Mouse (Mus musculus) heart, postnatal 0 days (tissue): ENCODE results near the gene Cbl. TPM values are rescaled to one million over a fixed set of nuclear protein-coding genes. Genes with fewer than 3 reads are reported as not detected.

Source experiments
- ATAC-seq: fragments of 200-750 bp; cut with Nextera tagmentation; 2 replicates; pipeline ENCODE4 v1.8.0; 2017; ENCODE audit warnings: low read depth, moderate number of reproducible peaks, moderate library complexity; ENCODE audit not compliant: insufficient read depth
- DNase-seq: peaks from one replicate; pipeline ENCODE4 v3.0.0-alpha.2; 2016; ENCODE audit warnings: low spot score
- H3K27ac ChIP-seq: fragments of 300-500 bp; sonication (generic); 2 replicates; pipeline ENCODE4 v1.5.1; 2014; ENCODE audit warnings: low read depth, mild to moderate bottlenecking
- H3K27me3 ChIP-seq: fragments of 300-500 bp; sonication (generic); 2 replicates; pipeline ENCODE4 v1.6.1; 2014; ENCODE audit warnings: low read length, mixed read lengths; ENCODE audit not compliant: control insufficient read depth, insufficient read depth
- H3K36me3 ChIP-seq: fragments of 300-500 bp; sonication (generic); replicated peaks from 2 replicates; pipeline ENCODE4 v1.6.1; 2014; ENCODE audit warnings: low read length, mixed read lengths; ENCODE audit not compliant: control insufficient read depth, insufficient read depth
- H3K4me1 ChIP-seq: fragments of 300-500 bp; sonication (generic); 2 replicates; pipeline ENCODE4 v1.6.1; 2014; ENCODE audit warnings: antibody characterized with exemption; ENCODE audit not compliant: control insufficient read depth, insufficient read depth
- H3K4me2 ChIP-seq: fragments of 300-500 bp; sonication (generic); 2 replicates; pipeline ENCODE4 v1.6.1; 2014; ENCODE audit warnings: low read depth, mild to moderate bottlenecking, low read length, moderate library complexity
- H3K4me3 ChIP-seq: fragments of 300-500 bp; sonication (generic); 2 replicates; pipeline ENCODE4 v1.5.1; 2014; ENCODE audit warnings: low read depth, low read length
- H3K9ac ChIP-seq: fragments of 300-500 bp; sonication (generic); replicated peaks from 2 replicates; pipeline ENCODE4 v1.6.1; 2014; ENCODE audit warnings: low read depth, low read length, mixed read lengths
- H3K9me3 ChIP-seq: fragments of 300-500 bp; sonication (generic); replicated peaks from 2 replicates; pipeline ENCODE4 v1.6.1; 2016; ENCODE audit warnings: low read length; ENCODE audit not compliant: control insufficient read depth
- CTCF ChIP-seq: IDR thresholded peaks from 2 replicates; pipeline ENCODE4 v1.5.1; 2016; ENCODE audit warnings: antibody characterized with exemption, control low read depth, low read depth
- EP300 ChIP-seq: IDR thresholded peaks from 2 replicates; pipeline ENCODE4 v1.6.1; 2016; ENCODE audit warnings: antibody characterized with exemption, low read depth
- WGBS: fragments of 180-500 bp; shearing (Covaris S2); extraction: QIAGEN DNeasy Blood & Tissue Kit; methylation state at CpG from one replicate; pipeline ENCODE4 v1.1.7; 2014; 5-methylcytosine and 5-hydroxymethylcytosine counted together
- polyA plus RNA-seq: library from polyadenylated mRNA; unstranded; fragments of >200 nt; fragmentation: Nextera tagmentation; extraction: Ambion mirVana; gene quantifications from 2 replicates; pipeline ENCODE4 v1.2.1, GENCODE M21; 2015
- total RNA-seq: library from RNA; depleted of rRNA; stranded (reverse); fragments of >200 nt; gene quantifications from 2 replicates; pipeline ENCODE4 v1.2.3, GENCODE M21; 2014; ENCODE audit warnings: low replicate concordance; rRNA removed

Gene Cbl
- total RNA-seq: 17.6 and 18.6 TPM in 2 replicates
- polyA plus RNA-seq: 4.3 and 5.2 TPM in 2 replicates

DNA sequence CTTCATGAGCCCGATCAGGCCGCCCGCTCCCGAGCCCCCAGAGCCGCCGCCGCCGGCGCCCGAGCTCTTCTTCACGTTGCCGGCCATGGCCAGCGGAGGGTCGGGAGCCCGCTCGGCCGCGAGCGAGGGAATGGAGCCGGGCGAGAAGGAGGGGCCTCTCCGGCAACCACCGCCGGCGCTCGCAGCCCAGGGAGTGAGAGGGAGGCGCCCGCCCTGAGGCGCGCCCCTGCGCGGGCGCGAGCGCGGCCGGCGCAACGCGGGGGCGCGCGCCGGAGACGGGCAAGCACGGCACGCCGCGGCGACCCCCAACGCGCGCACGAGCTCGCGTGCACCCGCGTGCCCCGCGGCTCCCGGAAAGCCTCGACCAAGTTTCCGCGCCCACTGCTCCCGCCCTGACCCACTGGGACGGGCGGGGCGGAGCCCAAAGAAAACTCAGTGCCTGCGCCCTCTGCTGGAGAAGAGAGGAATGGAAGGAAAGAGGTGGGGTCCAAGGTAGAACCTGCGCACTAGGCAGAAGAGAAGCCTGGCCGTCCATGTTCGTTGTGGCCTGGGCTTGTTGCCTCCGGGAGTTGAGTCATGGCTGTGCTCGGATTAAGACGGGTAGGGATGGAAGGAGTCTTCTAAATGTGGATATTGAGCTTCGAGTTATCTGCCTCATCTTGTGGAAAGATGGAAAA is at the start of gene Cbl:
Gene Cbl (minus strand): TSS at position 248 of the 677 bp plus-strand sequence.
- peak; percentile 96 for DNase-seq
- H3K4me2 ChIP-seq: peak within 1 kb of the TSS; percentile 75
- H3K9me3 ChIP-seq: no peaks in the 10 kb centered on the region
- WGBS: under 1% methylated on average over 41 of the region's 76 CpGs
- TF ChIP-seq EP300: peak; percentile 31
- TF ChIP-seq CTCF: peak; percentile 99
- no peaks in the 10 kb centered on the region for H3K27me3 ChIP-seq
- peak within 1 kb of the TSS; percentile 75 for H3K4me3 ChIP-seq
- H3K27ac ChIP-seq: peak within 1 kb of the TSS; percentile 88
- ATAC-seq: peak; percentile 91
- peaks cover 26% of the 10 kb centered on the region for H3K4me1 ChIP-seq
- peak within 1 kb of the TSS; percentile 84 for H3K9ac ChIP-seq
- H3K36me3 ChIP-seq: no peaks in the 10 kb centered on the region

DNA sequence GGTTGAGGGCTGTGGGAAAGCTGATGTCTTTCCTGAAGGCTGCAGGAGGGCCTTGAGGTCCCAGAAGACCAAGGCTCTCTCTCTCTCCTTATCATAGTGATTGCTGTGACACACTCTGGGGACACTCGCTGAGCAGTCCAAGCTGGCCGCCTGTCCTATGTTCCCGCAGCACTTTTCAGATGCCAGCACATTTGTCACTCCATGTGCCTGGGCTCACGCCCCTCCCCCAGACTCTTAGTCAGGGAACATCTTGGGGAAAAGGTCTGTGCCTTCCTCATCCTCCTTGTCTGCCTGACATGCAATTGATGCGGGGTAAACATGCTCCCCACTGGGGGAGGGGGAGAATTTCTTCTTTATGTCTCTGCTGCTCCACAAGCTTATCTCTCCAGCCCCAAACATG is 49.3 kb upstream of the Cbl start:
- Histone ChIP-seq H3K9me3 (no peaks in the 10 kb centered on the region), H3K4me2 (no peak overlapping the region), H3K36me3 (no peaks in the 10 kb centered on the region), H3K4me3 (no peak overlapping the region), H3K9ac (no peak overlapping the region), H3K27me3 (peaks cover 21% of the 10 kb centered on the region; the same call in 1 of the 2 replicates), H3K4me1 (peaks cover 9% of the 10 kb centered on the region; the same call in 1 of the 2 replicates), H3K27ac (no peak overlapping the region)
- ATAC-seq (no peak; the same call in 1 of the 2 replicates), DNase-seq (no peak)
- 29% methylated on average over 5 of the region's 5 CpGs for WGBS
- TF ChIP-seq CTCF: no peak

DNA sequence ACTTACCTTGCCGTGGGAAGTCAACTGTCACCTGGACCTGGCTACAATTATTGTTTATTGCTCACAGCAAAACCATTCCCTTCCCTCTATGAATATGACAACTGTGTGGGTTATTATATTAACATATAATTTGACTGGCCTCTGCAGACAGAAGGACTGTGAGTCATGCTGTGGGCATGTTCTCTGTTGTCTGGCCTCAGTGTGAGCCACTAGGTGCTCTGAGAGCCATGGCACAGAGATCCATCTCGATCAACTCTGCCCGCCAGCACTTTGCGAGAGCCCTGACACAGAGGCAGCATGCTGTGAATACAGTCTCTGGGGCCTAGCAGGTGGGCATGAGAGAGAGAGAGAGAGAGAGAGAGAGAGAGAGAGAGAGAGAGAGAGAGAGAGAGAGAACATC is 36.1 kb upstream of the Cbl start:
- Histone ChIP-seq H3K9ac (no peak overlapping the region), H3K27me3 (no peaks in the 10 kb centered on the region), H3K36me3 (no peaks in the 10 kb centered on the region), H3K4me3 (no peak overlapping the region), H3K4me1 (0 out of 2 replicates have a peak, but pooled peaks cover 5% of the 10 kb centered on the region), H3K27ac (no peak overlapping the region), H3K4me2 (no peak overlapping the region), H3K9me3 (no peaks in the 10 kb centered on the region)
- no peak for TF ChIP-seq CTCF
- no peak for TF ChIP-seq EP300
- WGBS: 84% methylated on average over 4 of the region's 4 CpGs
- no peak for DNase-seq
- no peak for ATAC-seq

DNA sequence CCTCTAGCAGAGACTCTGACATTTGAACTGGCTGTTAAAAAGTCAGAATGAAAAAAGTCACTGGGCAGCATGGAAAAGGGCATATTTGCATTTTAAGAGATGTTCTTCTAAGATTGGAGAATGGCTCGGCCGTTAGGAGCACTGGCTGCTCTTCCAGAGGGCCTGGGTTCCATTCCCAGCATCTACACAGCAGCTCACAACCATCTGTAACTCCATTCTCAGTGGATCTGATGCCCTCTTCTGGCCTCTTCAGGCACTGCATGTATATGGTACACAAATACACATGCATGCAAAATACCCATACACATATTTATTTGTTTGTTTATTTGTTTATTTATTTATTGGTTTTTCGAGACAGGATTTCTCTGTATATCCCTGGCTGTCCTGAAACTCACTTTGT is 35.2 kb upstream of the Cbl start:
- H3K36me3 ChIP-seq: 0 out of 2 replicates have a peak, but pooled peaks cover 5% of the 10 kb centered on the region
- ATAC-seq (no peak), DNase-seq (no peak)
- WGBS: 75% methylated on average over 3 of the region's 3 CpGs
- 0 out of 2 replicates have a peak, but pooled peaks cover 5% of the 10 kb centered on the region for H3K4me1 ChIP-seq
- no peak overlapping the region for H3K4me2 ChIP-seq
- no peaks in the 10 kb centered on the region for H3K27me3 ChIP-seq
- H3K9me3 ChIP-seq: no peaks in the 10 kb centered on the region
- H3K9ac ChIP-seq: no peak overlapping the region
- H3K27ac ChIP-seq: no peak overlapping the region
- TF ChIP-seq EP300: no peak
- TF ChIP-seq CTCF: peak; percentile 43
- H3K4me3 ChIP-seq: no peak overlapping the region

DNA sequence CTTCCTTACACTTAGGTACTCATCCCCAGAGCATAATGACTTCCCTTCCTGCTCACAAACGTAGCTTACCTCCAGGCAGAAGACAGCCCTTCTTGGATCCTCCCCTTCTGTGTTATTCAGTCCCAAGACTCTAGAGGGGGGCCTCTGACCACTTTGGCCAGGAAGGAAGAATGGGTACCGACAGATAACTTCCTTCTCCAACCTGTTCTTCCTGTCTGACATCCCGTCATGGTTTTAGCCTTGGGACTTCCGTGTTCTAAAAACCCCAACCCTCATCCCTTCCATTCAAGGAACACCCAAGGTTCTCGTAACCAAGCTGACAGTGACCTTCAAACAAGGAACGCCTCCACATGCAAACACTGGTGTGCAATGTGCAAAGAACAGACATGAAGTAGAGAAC is 34.6 kb upstream of the Cbl start, which contains the start of gene Nlrx1:
Gene Nlrx1 (minus strand): TSS at position 168 of the 400 bp plus-strand sequence.
- H3K36me3 ChIP-seq: peaks cover 11% of the 10 kb centered on the region

More for the DNA sequence above, 34.6 kb upstream of the Cbl start, which contains the start of gene Nlrx1:
- WGBS: 78% methylated on average over 6 of the region's 6 CpGs
- Histone ChIP-seq H3K4me3 (peak within 1 kb of the TSS; percentile 61), H3K4me2 (peak within 1 kb of the TSS; percentile 82), H3K27ac (peak within 1 kb of the TSS; percentile 82), H3K27me3 (no peaks in the 10 kb centered on the region), H3K9me3 (no peaks in the 10 kb centered on the region), H3K4me1 (0 out of 2 replicates have a peak, but pooled peaks cover 5% of the 10 kb centered on the region), H3K9ac (peak within 1 kb of the TSS; percentile 85)
- DNase-seq (no peak), ATAC-seq (no peak)
- no peak for TF ChIP-seq EP300
- no peak for TF ChIP-seq CTCF
